Mouse (Mus musculus) heart, embryonic 14.5 days (tissue): ENCODE measurements around the gene Crip2. TPM values are rescaled to one million over a fixed set of nuclear protein-coding genes. Genes with fewer than 3 reads are reported as not detected.

Experiments
- ATAC-seq: fragments of 200-750 bp; cut with Nextera tagmentation; 2 replicates; pipeline ENCODE4 v1.8.0; 2017; ENCODE audit warnings: low read depth, moderate TSS enrichment; ENCODE audit not compliant: insufficient number of reproducible peaks, insufficient read depth, low FRiP score
- H3K27ac ChIP-seq, 2 experiments: fragments of 200-500 bp in 1 of 2; fragments of 300-500 bp in 1 of 2; sonication (generic) in 1 of 2; replicated peaks in 1 of 2; 2 replicates each; pipeline ENCODE4 v1.5.1; 2012 to 2014; ENCODE audit warnings: low read depth in 2 of 2, low read length in 2 of 2, control low read depth in 1 of 2, mild to moderate bottlenecking in 1 of 2, mixed read lengths in 1 of 2; ENCODE audit not compliant: control insufficient read depth in 1 of 2, insufficient read depth in 1 of 2
- H3K27me3 ChIP-seq: fragments of 300-500 bp; sonication (generic); 2 replicates; pipeline ENCODE4 v1.6.1; 2014; ENCODE audit warnings: mild to moderate bottlenecking, low read length, control low read depth; ENCODE audit not compliant: control insufficient read depth, insufficient read depth
- H3K36me3 ChIP-seq: fragments of 300-500 bp; sonication (generic); 2 replicates; pipeline ENCODE4 v1.6.1; 2014; ENCODE audit warnings: mild to moderate bottlenecking, control low read depth, low read length, mixed read lengths; ENCODE audit not compliant: control insufficient read depth, insufficient read depth
- H3K4me1 ChIP-seq, 2 experiments: fragments of 200-500 bp in 1 of 2; fragments of 300-500 bp in 1 of 2; sonication (generic) in 1 of 2; 2 replicates each; pipeline ENCODE4 v1.6.1; 2012 to 2014; ENCODE audit warnings: low read length in 2 of 2, control low read depth in 1 of 2, mixed read lengths in 1 of 2; ENCODE audit not compliant: control insufficient read depth in 2 of 2, insufficient read depth in 2 of 2
- H3K4me2 ChIP-seq: fragments of 300-500 bp; sonication (generic); 2 replicates; pipeline ENCODE4 v1.6.1; 2014; ENCODE audit warnings: mild to moderate bottlenecking, low read length
- H3K4me3 ChIP-seq, 2 experiments: fragments of 200-500 bp in 1 of 2; fragments of 300-500 bp in 1 of 2; sonication (generic) in 1 of 2; 2 replicates each; pipeline ENCODE4 v1.5.1; 2012 to 2014; ENCODE audit warnings: low read length in 2 of 2, mild to moderate bottlenecking in 2 of 2, control low read depth in 1 of 2, low read depth in 1 of 2, moderate library complexity in 1 of 2; ENCODE audit not compliant: control insufficient read depth in 1 of 2, insufficient read depth in 1 of 2
- H3K9ac ChIP-seq: fragments of 300-500 bp; sonication (generic); 2 replicates; pipeline ENCODE4 v1.6.1; 2014; ENCODE audit warnings: mild to moderate bottlenecking, low read length
- H3K9me3 ChIP-seq: fragments of 300-500 bp; sonication (generic); 2 replicates; pipeline ENCODE4 v1.6.1; 2016; ENCODE audit warnings: low read length, control low read depth; ENCODE audit not compliant: control insufficient read depth
- WGBS: fragments of 180-500 bp; shearing (Covaris S2); extraction: QIAGEN DNeasy Blood & Tissue Kit; methylation state at CpG from one replicate; pipeline ENCODE4 v1.1.7; 2014; 5-methylcytosine and 5-hydroxymethylcytosine counted together
- polyA plus RNA-seq: library from polyadenylated mRNA; unstranded; fragments of >200 nt; fragmentation: Nextera tagmentation; extraction: Ambion mirVana; gene quantifications from 2 replicates; pipeline ENCODE4 v1.2.1, GENCODE M21; 2014

The Crip2 gene
- polyA plus RNA-seq, 1 experiment from 2014 or later, result 1,706 TPM

- peaks cover 11% of the 10 kb centered on the region for H3K36me3 ChIP-seq
- no peak overlapping the region for H3K4me3 ChIP-seq
- no peak overlapping the region for H3K27ac ChIP-seq
- no peaks in the 10 kb centered on the region for H3K9me3 ChIP-seq
- H3K4me1 ChIP-seq, result peaks cover 0 to 2% of the 10 kb centered on the region in 2 experiments; a peak in 1 of 4 replicates
- H3K4me2 ChIP-seq, result no peak overlapping the region
- no peak overlapping the region for H3K9ac ChIP-seq
- 72% methylated on average over 9 of the region's 9 CpGs for WGBS
- no peaks in the 10 kb centered on the region for H3K27me3 ChIP-seq
- ATAC-seq, result no peak
These were observed 28.0 kb downstream of the Crip2 start for GRCm38 (mm10) chr12:113168031-113168536.

DNA sequence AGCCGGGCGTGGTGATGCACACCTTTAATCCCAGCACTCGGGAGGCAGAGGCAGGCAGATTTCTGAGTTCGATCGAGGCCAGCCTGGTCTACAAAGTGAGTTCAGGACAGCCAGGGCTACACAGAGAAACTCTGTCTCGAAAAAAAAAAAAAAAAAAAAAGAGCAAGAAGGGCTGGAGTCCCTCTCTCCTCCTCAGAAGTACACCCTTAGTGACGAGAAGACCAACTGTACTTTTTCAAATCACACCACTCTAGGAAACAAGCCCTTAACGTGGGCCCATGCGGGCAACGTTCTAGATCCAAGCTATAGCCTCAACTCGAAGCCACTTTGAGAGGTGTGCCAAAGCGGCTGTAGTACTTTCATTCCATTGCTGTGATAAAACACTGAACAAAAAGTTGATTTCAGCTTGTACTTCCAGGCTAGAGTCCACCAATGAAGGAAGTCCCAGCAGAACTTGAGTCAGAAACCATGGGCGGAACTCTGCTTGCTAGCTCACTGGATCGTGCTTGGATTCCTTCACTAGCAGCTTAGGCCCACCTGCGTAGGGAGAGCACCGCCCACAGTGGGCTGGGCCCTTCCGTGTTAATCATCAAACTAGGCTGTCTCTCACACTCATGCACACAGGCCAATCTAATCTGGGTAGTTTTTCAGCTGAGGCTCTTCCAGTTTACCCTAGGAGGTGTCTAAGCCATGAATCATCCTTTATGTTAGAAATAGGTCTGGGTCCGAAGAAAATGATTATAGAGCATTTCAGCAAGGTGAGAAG, 37.1 kb downstream of the Crip2 start:
- H3K27me3 ChIP-seq, result no peaks in the 10 kb centered on the region
- WGBS, result 84% methylated on average over 18 of the region's 18 CpGs
- ATAC-seq, result no peak

DNA sequence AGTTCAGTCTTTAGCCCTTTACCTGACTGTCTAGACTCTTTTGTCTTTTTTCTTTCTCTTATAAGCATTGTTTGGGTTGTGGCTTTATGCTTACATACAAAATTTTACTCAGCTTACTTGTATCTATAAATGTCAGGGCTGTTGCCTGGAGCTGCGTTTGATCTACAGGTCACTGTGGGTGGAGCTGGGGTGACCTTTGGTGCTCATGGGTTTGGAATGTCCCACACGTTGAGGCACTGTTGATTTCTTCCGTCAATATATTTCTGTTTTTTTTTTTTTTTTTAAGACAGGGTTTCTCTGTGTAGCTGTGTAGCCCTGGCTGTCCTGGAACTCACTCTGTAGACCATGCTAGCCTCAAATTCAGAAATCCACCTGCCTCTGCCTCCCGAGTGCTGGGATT, 41.0 kb downstream of the Crip2 start:
- H3K27me3 ChIP-seq, result peaks cover 17% of the 10 kb centered on the region
- no peak for ATAC-seq
- H3K9ac ChIP-seq, result no peak overlapping the region
- H3K4me3 ChIP-seq, result no peak overlapping the region
- H3K27ac ChIP-seq, result no peak overlapping the region
- H3K4me2 ChIP-seq, result no peak overlapping the region
- H3K36me3 ChIP-seq, result no peaks in the 10 kb centered on the region
- peaks cover 2 to 7% of the 10 kb centered on the region in 2 experiments; a peak in 1 of 4 replicates for H3K4me1 ChIP-seq
- 53% methylated on average over 4 of the region's 4 CpGs for WGBS
- no peaks in the 10 kb centered on the region for H3K9me3 ChIP-seq

More for the DNA sequence above, 37.1 kb downstream of the Crip2 start:
- Histone ChIP-seq H3K4me3 (no peak overlapping the region), H3K36me3 (no peaks in the 10 kb centered on the region), H3K9ac (no peak overlapping the region), H3K9me3 (no peaks in the 10 kb centered on the region), H3K4me2 (no peak overlapping the region), H3K27ac (no peak overlapping the region), H3K4me1 (no peaks in the 10 kb centered on the region)

DNA sequence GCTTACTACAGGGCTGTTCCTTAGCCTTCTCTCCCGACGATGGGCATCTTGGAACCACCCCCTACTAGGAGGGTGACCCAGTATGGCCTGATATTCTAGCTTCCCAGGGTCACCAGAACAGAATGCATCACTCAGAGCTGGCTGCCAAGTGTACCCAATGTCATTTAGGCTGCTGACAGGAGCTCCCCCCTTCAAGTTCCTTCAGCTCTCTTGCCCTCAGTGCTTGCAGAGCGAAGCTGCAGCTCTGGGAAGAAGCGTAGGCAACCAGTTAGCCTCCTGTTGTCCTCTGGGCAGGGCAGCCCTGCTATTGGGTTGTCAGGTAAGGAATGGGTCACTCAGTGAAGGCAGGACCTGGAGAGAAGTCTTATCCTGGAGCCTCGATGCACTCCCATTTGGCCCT, 44.9 kb downstream of the Crip2 start:
- no peak for ATAC-seq
- H3K9me3 ChIP-seq, result no peaks in the 10 kb centered on the region
- no peak overlapping the region for H3K4me3 ChIP-seq
- no peak overlapping the region for H3K9ac ChIP-seq
- H3K4me2 ChIP-seq, result no peak overlapping the region
- H3K4me1 ChIP-seq, result peaks cover 4 to 24% of the 10 kb centered on the region in 2 experiments; a peak in 3 of 4 replicates
- peaks cover 48% of the 10 kb centered on the region for H3K27me3 ChIP-seq
- H3K36me3 ChIP-seq, result no peaks in the 10 kb centered on the region
- 51% methylated on average over 5 of the region's 5 CpGs for whole genome bisulfite sequencing
- H3K27ac ChIP-seq, result no peak overlapping the region

DNA sequence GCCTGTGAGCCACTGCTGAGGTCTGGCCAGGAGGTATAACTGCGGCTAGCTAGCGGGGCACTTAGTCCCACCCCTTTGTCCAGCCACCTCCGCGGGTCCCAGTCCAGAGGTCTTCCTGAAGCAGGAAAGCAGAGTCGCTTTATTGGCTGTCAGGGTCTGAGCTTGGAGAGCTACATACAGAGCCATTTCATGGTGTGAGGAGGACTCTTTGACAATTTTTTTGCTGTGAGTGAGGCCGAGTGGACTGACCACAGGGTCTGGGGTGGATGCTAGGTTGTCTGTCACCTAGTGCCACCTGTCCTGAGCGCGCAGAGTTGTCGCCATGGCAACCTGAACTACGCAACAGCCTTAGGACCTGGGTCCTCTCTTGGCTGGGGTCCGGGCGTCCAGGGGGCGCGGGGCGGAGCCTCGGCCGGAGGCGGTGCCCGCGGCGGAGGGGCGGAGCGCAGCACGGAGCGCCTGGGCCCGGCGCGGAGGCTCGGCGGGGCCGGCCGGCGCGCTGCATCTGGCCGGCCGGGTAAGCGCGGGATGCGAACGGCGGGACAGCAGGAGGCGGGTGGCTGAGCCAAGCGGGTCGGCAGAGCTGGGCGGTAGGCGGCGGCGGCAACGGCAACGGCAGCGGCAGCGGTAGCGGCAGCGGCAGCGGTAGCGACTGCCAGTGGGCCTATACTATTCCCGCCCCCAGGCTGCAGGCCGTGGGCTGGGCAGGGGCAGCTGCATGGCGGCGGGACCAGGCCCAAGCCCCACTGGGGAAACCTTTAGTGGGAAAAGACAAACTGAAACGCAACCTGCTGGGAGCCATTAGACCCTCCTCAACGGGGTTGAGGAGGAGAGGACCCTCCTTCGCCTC, 45.6 kb downstream of the Crip2 start, which contains the start of gene Tmem121:
TSS of gene Tmem121 (plus strand) at position 489 of the 850 bp plus-strand sequence.
- no peak for ATAC-seq
- no peak within 1 kb of the TSS for H3K27ac ChIP-seq
- H3K36me3 ChIP-seq, result no peaks in the 10 kb centered on the region
- H3K4me3 ChIP-seq, result peak within 1 kb of the TSS; percentile 56 to 59
- H3K9me3 ChIP-seq, result no peaks in the 10 kb centered on the region
- peak within 1 kb of the TSS; percentile 88 for H3K4me2 ChIP-seq
- peak within 1 kb of the TSS; percentile 64 for H3K9ac ChIP-seq
- peaks cover 48% of the 10 kb centered on the region for H3K27me3 ChIP-seq
- peaks cover 4 to 24% of the 10 kb centered on the region in 2 experiments; a peak in 3 of 4 replicates for H3K4me1 ChIP-seq
- 2% methylated on average over 63 of the region's 63 CpGs for WGBS

- Histone ChIP-seq H3K36me3 (no peaks in the 10 kb centered on the region), H3K9me3 (no peaks in the 10 kb centered on the region), H3K27me3 (peaks cover 48% of the 10 kb centered on the region), H3K9ac (peak overlapping the region; percentile 64), H3K4me2 (peak overlapping the region; percentile 88), H3K27ac (no peak overlapping the region), H3K4me1 (peaks cover 4 to 24% of the 10 kb centered on the region in 2 experiments; a peak in 3 of 4 replicates), H3K4me3 (peak overlapping the region; percentile 56 to 59)
- 44% methylated on average over 12 of the region's 12 CpGs for WGBS
- ATAC-seq, result no peak
These were observed 46.4 kb downstream of the Crip2 start for GRCm38 (mm10) chr12:113186326-113187010.

GRCm38 (mm10) chr12:113187011-113187375, 47.0 kb downstream of the Crip2 start:
- Histone ChIP-seq H3K9me3 (no peaks in the 10 kb centered on the region), H3K4me2 (peak overlapping the region; percentile 84), H3K36me3 (no peaks in the 10 kb centered on the region), H3K27ac (no peak overlapping the region), H3K27me3 (peaks cover 48% of the 10 kb centered on the region), H3K4me1 (peaks cover 4 to 24% of the 10 kb centered on the region in 2 experiments; a peak in 3 of 4 replicates), H3K4me3 (peak overlapping the region in 1 of 2 experiments; percentile 39; a peak in 2 of 4 replicates), H3K9ac (no peak overlapping the region)
- 50% methylated on average over 4 of the region's 4 CpGs for WGBS
- no peak for ATAC-seq
